Mouse (Mus musculus) intestine, embryonic 15.5 days (tissue): Measurements from ENCODE around the gene Iba57. TPM values are rescaled to one million over a fixed set of nuclear protein-coding genes. Genes with fewer than 3 reads are reported as not detected.

Source experiments
- ATAC-seq: fragments of 200-750 bp; cut with Nextera tagmentation; 2 replicates; pipeline ENCODE4 v1.8.0; 2017; ENCODE audit warnings: moderate TSS enrichment, moderate library complexity
- H3K27ac ChIP-seq: fragments of 300-500 bp; sonication (generic); 2 replicates; pipeline ENCODE4 v1.5.1; 2015; ENCODE audit warnings: mild to moderate bottlenecking, inconsistent platforms
- H3K27me3 ChIP-seq: fragments of 300-500 bp; sonication (generic); replicated peaks from 2 replicates; pipeline ENCODE4 v1.6.1; 2015; ENCODE audit warnings: inconsistent platforms
- H3K36me3 ChIP-seq: fragments of 300-500 bp; sonication (generic); 2 replicates; pipeline ENCODE4 v1.6.1; 2015; ENCODE audit warnings: inconsistent platforms
- H3K4me1 ChIP-seq: fragments of 300-500 bp; sonication (generic); replicated peaks from 2 replicates; pipeline ENCODE4 v1.6.1; 2015; ENCODE audit warnings: inconsistent platforms
- H3K4me2 ChIP-seq: fragments of 300-500 bp; sonication (generic); replicated peaks from 2 replicates; pipeline ENCODE4 v1.6.1; 2015; ENCODE audit warnings: mild to moderate bottlenecking, inconsistent platforms
- H3K4me3 ChIP-seq: fragments of 300-500 bp; sonication (generic); replicated peaks from 2 replicates; pipeline ENCODE4 v1.5.1; 2015; ENCODE audit warnings: inconsistent platforms
- H3K9ac ChIP-seq: fragments of 300-500 bp; sonication (generic); 2 replicates; pipeline ENCODE4 v1.6.1; 2015; ENCODE audit warnings: inconsistent platforms
- H3K9me3 ChIP-seq: fragments of 300-500 bp; sonication (generic); 2 replicates; pipeline ENCODE4 v1.6.1; 2016; ENCODE audit warnings: inconsistent platforms
- WGBS: fragments of 180-500 bp; shearing (Covaris S2); methylation state at CpG from one replicate; pipeline ENCODE4 v1.1.7; 2015; 5-methylcytosine and 5-hydroxymethylcytosine counted together
- polyA plus RNA-seq: library from polyadenylated mRNA; unstranded; fragments of >200 nt; fragmentation: Nextera tagmentation; extraction: Ambion mirVana; gene quantifications from 2 replicates; pipeline ENCODE4 v1.2.1, GENCODE M21; 2015

Gene Iba57
- polyA plus RNA-seq, 1 experiment from 2014 or later = 6.6 TPM

DNA sequence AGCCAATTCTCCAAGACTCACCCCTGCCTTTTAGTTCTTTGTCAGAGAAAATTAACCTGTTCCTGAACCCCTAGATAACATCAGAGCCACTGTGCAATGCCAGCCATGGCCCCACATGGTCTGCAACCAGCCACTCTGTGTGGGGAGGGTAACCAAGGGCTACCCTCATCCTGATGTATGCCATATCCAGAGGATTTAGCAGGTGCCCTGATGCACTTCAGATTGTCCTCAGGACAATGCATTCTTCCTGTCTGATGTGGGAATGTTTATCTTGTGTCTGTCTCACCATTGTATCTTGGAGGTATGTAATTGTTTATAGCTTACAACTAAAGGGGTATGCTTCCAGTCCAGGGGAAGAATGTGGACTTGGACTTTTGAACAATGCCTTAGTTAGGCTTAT, 32.7 kb upstream of the Iba57 start:
- Histone ChIP-seq H3K4me2 (no peak overlapping the region), H3K36me3 (0 out of 2 replicates have a peak, but pooled peaks cover 3% of the 10 kb centered on the region), H3K9me3 (no peaks in the 10 kb centered on the region), H3K4me3 (no peak overlapping the region), H3K4me1 (peaks cover 3% of the 10 kb centered on the region), H3K27me3 (no peaks in the 10 kb centered on the region), H3K9ac (no peak overlapping the region), H3K27ac (no peak overlapping the region)
- ATAC-seq = no peak

DNA sequence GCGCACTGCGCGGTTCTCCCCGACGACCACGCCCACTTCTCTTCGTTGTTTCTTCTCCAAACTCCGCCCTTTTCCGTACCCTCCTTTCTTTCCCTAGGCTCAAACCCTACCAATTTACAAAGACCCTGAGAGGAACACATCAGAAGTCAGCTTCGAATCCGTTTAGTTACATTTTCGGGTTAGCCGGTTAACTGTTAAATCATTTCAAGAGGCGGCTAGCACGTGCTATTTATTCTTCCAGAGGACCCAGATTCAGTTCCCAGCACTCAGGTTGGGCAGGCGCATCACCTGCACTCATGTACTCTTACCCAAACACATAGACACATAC, 28.5 kb upstream of the Iba57 start, which contains the start of gene Guk1:
Gene Guk1 (minus strand): TSS at position 154 of the 328 bp plus-strand sequence.
- Histone ChIP-seq H3K4me2 (peak within 1 kb of the TSS; percentile 78), H3K4me3 (peak within 1 kb of the TSS; percentile 67), H3K9ac (peak within 1 kb of the TSS; percentile 64), H3K36me3 (no peaks in the 10 kb centered on the region), H3K9me3 (no peaks in the 10 kb centered on the region), H3K27ac (peak within 1 kb of the TSS; percentile 93), H3K27me3 (no peaks in the 10 kb centered on the region), H3K4me1 (peaks cover 3% of the 10 kb centered on the region; the same call in 1 of the 2 replicates)
- WGBS = 6% methylated on average over 16 of the region's 16 CpGs
- ATAC-seq = peak; percentile 10

DNA sequence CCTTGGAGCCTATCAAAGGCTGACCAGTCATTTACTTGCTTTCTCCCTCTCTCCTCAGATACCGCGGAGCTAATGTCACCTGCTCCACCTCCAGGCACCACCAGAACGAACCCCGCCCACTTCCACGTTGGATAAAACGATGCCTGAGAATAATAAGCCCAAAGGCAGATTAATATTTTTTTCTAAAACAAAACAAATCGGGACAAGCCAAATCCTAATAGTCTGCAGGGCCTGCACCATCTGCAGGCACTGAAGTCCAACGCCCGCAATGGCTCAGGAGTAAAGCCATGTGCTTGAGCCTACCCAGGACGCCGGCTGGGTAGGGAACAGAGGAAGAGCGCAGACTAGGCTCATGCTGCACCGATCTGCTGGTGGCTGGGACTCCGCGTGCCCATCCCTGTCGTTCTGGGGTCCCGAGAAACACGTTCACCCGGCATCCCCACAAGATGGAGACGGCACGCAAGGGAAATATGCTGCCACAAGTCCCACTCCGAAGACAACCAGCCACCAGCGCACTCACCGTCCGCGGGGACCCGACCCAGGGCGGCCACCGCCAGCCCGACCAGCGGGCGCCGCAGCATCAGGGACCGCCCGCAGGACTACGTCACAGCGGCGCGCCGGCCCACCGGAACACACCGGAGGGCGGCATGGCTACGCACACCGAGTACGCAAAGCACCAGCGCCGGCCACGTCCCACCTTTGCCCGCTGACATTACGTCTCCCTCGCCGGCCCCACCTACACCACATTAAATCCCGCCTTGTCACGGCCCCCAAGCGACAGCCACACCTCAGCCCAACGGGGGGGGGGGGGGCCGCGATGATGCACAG, 27.9 kb upstream of the Iba57 start:
- WGBS = under 1% methylated on average over 59 of the region's 59 CpGs
- peaks cover 3% of the 10 kb centered on the region; the same call in 1 of the 2 replicates for H3K4me1 ChIP-seq
- no peaks in the 10 kb centered on the region for H3K27me3 ChIP-seq
- H3K9me3 ChIP-seq = no peaks in the 10 kb centered on the region
- peak overlapping the region; percentile 78 for H3K4me2 ChIP-seq
- H3K36me3 ChIP-seq = no peaks in the 10 kb centered on the region
- H3K9ac ChIP-seq = peak overlapping the region; percentile 64
- peak overlapping the region; percentile 93 for H3K27ac ChIP-seq
- peak; percentile 96 for ATAC-seq
- H3K4me3 ChIP-seq = peak overlapping the region; percentile 67

DNA sequence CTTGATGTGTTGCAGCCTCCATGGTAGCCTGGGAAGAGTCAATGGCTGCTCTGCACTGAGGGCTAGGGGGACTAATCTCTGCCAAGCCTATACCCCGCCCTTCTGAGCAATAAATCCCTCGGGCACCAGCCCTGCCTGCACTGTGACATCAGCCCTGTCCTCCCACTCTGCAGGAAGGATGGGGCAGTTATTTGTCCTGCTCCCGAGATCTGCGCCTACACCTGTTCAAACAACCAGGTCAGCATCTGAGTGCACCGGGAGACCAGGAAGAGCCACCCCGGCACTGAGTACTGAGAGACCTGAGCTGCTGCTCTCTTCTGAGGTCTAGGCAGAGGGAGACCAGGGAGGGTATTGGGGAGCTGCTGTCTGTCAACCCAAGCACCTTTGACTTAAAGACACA, 24.2 kb upstream of the Iba57 start:
- H3K9ac ChIP-seq = peak overlapping the region; percentile 30; the same call in 1 of the 2 replicates
- H3K4me2 ChIP-seq = no peak overlapping the region; the same call in 1 of the 2 replicates
- no peak overlapping the region for H3K4me3 ChIP-seq
- peaks cover 15% of the 10 kb centered on the region; the same call in 1 of the 2 replicates for H3K4me1 ChIP-seq
- peak; percentile 11; the same call in 1 of the 2 replicates for ATAC-seq
- H3K27ac ChIP-seq = no peak overlapping the region
- no peaks in the 10 kb centered on the region for H3K9me3 ChIP-seq
- peaks cover 6% of the 10 kb centered on the region for H3K36me3 ChIP-seq
- no peaks in the 10 kb centered on the region for H3K27me3 ChIP-seq
- 64% methylated on average over 6 of the region's 6 CpGs for WGBS

DNA sequence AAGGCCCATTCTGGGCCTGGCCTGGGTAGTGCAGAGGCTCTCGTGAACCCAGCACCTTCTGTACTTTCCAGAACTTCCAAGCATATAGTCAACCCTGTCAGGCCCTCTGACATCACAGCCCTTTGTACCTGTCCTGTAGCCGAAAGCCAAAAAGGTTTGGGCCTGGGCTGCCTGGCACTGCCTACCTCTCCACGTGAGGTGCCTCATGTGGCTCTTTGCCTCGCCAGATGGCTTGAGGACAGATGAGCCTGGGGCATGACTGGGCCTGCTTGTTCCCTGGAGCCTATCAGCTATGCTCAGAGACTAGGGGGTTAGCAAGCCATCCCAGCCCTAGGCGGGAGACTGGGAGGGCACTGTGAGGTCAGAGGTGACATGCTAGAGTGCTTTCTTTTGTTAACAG, 22.0 kb upstream of the Iba57 start:
- Histone ChIP-seq H3K27ac (no peak overlapping the region), H3K9ac (no peak overlapping the region), H3K36me3 (peaks cover 6% of the 10 kb centered on the region), H3K4me1 (peaks cover 18% of the 10 kb centered on the region; the same call in 1 of the 2 replicates), H3K27me3 (no peaks in the 10 kb centered on the region; the same call in 1 of the 2 replicates), H3K9me3 (no peaks in the 10 kb centered on the region), H3K4me2 (no peak overlapping the region), H3K4me3 (no peak overlapping the region)
- WGBS = 91% methylated on average over 5 of the region's 5 CpGs
- ATAC-seq = no peak

DNA sequence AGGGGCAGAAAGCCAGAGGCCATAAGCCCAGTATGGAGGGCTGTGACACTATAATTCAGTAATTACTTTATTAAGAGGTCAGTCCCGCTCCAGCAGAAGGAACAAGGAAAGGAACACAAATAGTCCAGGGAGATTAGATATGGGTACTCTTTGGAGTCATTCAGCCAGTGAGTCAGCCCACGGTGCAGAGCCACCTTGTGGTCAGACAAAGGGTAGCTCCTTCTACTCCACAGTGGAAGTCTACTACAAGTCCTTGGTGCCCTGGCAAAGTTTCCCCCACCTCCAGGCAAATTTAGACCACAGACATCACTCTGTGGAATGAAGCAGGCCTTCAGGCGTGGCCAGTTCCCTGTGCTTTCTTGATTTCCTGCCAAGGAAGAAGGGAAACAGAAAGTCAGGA, 20.3 kb upstream of the Iba57 start:
- peaks cover 6% of the 10 kb centered on the region for H3K36me3 ChIP-seq

DNA sequence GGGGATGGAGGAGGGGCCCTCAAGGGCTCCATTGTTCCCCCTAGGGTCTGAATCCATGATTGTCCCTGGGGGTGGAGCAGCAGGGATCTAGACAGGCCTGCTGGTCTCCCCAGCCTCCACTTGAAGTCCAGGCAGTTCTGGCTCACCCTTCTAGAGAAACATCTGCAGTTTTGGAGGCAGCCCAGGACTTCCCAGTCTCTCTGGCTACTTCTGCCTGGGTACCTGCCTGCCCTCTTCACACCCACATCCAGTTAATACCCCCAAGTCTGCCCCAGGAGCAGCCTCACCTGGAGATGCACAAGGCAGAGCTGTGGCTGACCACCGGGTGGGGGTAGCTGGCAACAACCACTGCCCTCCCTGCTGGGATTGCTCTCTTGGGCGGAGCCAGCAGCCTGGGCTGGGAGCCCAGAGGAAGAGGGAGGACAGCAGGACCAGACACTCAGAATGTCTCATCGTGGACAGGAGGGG, 19.4 kb upstream of the Iba57 start, which contains the start of gene Gjc2:
Gene Gjc2 (minus strand): TSS at position 350 of the 468 bp plus-strand sequence.
- H3K4me1 ChIP-seq = peaks cover 15% of the 10 kb centered on the region; the same call in 1 of the 2 replicates
- peak; percentile 48 for ATAC-seq
- H3K27ac ChIP-seq = peak within 1 kb of the TSS; percentile 77
- H3K36me3 ChIP-seq = peaks cover 6% of the 10 kb centered on the region
- peaks cover 15% of the 10 kb centered on the region for H3K27me3 ChIP-seq
- peak within 1 kb of the TSS; percentile 22; the same call in 1 of the 2 replicates for H3K4me2 ChIP-seq
- WGBS = 32% methylated on average over 3 of the region's 3 CpGs
- H3K4me3 ChIP-seq = no peak within 1 kb of the TSS
- no peak within 1 kb of the TSS for H3K9ac ChIP-seq
- no peaks in the 10 kb centered on the region for H3K9me3 ChIP-seq

More for the DNA sequence above, 20.3 kb upstream of the Iba57 start:
- peak; percentile 60; the same call in 1 of the 2 replicates for ATAC-seq
- peaks cover 15% of the 10 kb centered on the region; the same call in 1 of the 2 replicates for H3K4me1 ChIP-seq
- no peak overlapping the region for H3K4me3 ChIP-seq
- peak overlapping the region; percentile 77 for H3K27ac ChIP-seq
- 18% methylated on average over 3 of the region's 3 CpGs for WGBS
- no peaks in the 10 kb centered on the region for H3K9me3 ChIP-seq
- no peak overlapping the region for H3K4me2 ChIP-seq
- H3K9ac ChIP-seq = no peak overlapping the region
- peaks cover 6% of the 10 kb centered on the region for H3K27me3 ChIP-seq

DNA sequence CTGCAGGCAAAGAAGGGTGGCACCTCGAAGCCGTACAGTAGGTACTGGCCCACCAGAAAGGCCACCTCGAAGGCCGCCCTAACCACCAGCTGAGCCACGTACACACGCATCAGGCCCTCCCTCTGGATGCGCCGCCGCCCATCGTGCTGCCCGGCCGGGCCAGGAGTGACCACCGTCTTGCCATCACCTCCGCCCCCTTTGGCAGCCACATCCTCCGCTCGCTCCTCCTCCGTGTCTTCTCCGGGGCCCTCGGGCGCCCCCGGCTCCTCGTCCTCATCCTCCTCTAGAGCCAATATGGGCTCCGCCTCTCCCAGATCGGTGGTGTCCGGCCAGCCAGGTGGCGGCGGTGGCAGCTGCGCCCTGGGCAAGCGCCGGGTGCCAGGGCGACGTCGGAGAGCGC, 13.4 kb upstream of the Iba57 start:
- WGBS = 7% methylated on average over 32 of the region's 34 CpGs
- peak overlapping the region; percentile 20; the same call in 1 of the 2 replicates for H3K4me3 ChIP-seq

DNA sequence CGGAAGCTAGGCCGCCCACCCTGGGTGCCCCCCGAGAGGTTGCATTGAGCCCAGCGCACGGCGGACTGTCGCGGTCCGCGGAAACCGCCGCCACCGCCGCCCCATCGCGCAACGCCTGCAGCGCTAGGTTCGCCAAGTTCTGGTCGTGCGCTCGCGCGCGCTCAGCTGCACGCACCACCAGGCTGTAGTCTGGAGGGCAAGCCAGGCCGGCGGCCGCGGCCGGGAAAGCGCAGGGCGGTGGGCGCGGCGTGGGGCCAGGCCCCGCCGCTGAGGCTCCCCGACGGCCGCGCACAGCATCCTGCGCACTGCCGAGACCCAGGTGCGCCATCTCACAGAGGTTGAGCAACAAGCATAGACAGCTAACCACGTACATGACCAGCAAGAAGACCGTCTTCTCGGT, 12.9 kb upstream of the Iba57 start:
- ATAC-seq = no peak
- H3K36me3 ChIP-seq = no peaks in the 10 kb centered on the region
- 2% methylated on average over 48 of the region's 48 CpGs for WGBS
- H3K4me1 ChIP-seq = peaks cover 6% of the 10 kb centered on the region; the same call in 1 of the 2 replicates
- H3K27me3 ChIP-seq = peaks cover 53% of the 10 kb centered on the region
- no peak overlapping the region for H3K9ac ChIP-seq
- peak overlapping the region; percentile 46 for H3K4me2 ChIP-seq
- no peak overlapping the region for H3K27ac ChIP-seq
- H3K9me3 ChIP-seq = no peaks in the 10 kb centered on the region
- peak overlapping the region; percentile 20 for H3K4me3 ChIP-seq

More for the DNA sequence above, 13.4 kb upstream of the Iba57 start:
- H3K9ac ChIP-seq = no peak overlapping the region
- H3K4me2 ChIP-seq = peak overlapping the region; percentile 46
- no peaks in the 10 kb centered on the region for H3K36me3 ChIP-seq
- H3K4me1 ChIP-seq = peaks cover 6% of the 10 kb centered on the region; the same call in 1 of the 2 replicates
- no peak overlapping the region for H3K27ac ChIP-seq
- H3K9me3 ChIP-seq = no peaks in the 10 kb centered on the region
- no peak for ATAC-seq
- peaks cover 53% of the 10 kb centered on the region for H3K27me3 ChIP-seq

DNA sequence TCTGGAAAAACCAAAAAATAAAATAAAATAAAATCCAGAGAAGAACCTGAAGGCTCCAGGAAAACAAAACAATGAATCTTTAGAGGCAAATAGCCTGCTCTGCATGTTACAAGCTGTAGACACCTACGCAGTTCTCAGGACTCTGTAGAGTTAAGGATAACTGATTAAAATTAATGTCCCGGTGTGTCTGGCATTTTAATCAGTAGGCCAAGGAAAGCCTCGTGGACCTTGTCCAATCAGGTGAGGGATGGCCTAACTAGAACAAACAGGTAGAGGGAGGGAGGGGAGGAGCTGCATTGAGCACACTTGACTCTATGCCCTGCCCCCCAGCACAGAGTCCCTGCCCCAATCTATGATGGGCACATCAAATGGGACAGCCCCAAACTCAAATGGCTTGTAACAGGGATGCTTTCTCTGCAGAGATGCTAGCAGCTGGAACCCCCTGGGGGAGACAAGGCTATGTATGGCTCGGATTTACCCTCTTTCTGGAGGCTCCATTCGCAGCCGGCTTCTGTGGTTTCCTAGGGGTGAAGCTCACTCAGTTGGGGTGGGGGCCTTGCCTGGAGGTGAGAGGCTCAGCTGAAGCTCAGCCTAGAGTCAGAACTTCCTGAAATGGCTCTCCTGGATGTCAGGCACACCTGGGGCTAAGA, 10.8 kb upstream of the Iba57 start:
- no peak overlapping the region for H3K27ac ChIP-seq
- H3K9ac ChIP-seq = no peak overlapping the region
- no peak overlapping the region for H3K4me3 ChIP-seq
- 56% methylated on average over 6 of the region's 6 CpGs for WGBS
- H3K4me2 ChIP-seq = no peak overlapping the region
- H3K27me3 ChIP-seq = peaks cover 52% of the 10 kb centered on the region
- ATAC-seq = no peak
- no peaks in the 10 kb centered on the region for H3K9me3 ChIP-seq
- H3K36me3 ChIP-seq = no peaks in the 10 kb centered on the region
- H3K4me1 ChIP-seq = peaks cover 6% of the 10 kb centered on the region; the same call in 1 of the 2 replicates

DNA sequence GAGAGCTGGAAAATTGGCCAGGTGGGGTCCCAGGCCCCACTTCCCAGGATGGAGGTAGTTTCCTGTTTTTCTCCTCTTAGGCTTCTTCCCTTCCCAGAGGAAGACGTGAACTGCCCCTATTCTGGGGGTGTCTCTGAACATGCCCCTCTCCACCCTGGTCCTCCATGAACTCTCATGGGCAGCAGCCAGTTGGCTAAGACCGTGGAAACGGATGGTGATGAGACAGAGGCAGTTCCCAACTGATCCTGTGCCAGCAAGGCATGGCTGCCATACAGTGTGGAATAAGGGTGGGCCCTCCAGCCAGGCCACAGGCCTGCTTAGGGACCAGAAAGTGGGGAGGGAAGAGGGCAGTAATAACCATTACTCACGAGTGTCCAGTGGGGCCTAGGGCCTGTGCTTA, 7.0 kb upstream of the Iba57 start:
- H3K9ac ChIP-seq = no peak overlapping the region
- no peaks in the 10 kb centered on the region for H3K9me3 ChIP-seq
- H3K4me2 ChIP-seq = no peak overlapping the region
- 66% methylated on average over 4 of the region's 4 CpGs for WGBS
- peaks cover 14% of the 10 kb centered on the region for H3K27me3 ChIP-seq
- no peak for ATAC-seq
- no peaks in the 10 kb centered on the region for H3K36me3 ChIP-seq
- no peaks in the 10 kb centered on the region for H3K4me1 ChIP-seq
- H3K27ac ChIP-seq = no peak overlapping the region
- no peak overlapping the region for H3K4me3 ChIP-seq

DNA sequence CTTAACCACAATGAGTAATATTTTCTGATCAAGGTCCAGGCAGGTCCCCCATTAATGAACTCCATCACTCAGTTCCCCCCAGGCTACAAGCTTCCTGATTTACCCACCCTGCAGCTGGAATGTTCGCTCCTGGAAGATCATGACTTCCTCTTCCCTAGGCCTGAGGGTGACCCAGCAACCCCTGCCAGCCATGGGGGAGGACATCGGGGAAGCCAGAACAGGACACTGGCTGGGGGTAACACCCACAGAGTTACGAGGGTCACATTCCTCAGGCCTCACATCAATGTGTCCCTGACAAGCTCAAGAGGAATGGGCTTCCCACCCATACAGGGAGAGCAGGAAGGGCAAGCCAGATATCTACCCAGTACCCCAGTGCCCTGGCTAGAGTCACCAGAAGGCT, 6.3 kb upstream of the Iba57 start:
- Histone ChIP-seq H3K9ac (no peak overlapping the region), H3K4me1 (no peaks in the 10 kb centered on the region)
- no peak for ATAC-seq

More for the DNA sequence above, 6.3 kb upstream of the Iba57 start:
- no peak overlapping the region for H3K4me3 ChIP-seq
- H3K9me3 ChIP-seq = no peaks in the 10 kb centered on the region
- no peaks in the 10 kb centered on the region for H3K36me3 ChIP-seq
- H3K27me3 ChIP-seq = peaks cover 6% of the 10 kb centered on the region
- H3K4me2 ChIP-seq = no peak overlapping the region
- no peak overlapping the region for H3K27ac ChIP-seq
- 53% methylated on average over 3 of the region's 3 CpGs for WGBS
